Mouse (Mus musculus) 3134 (cell line): ENCODE data around the gene Atp6v1a.

Experiments used
- DNase-seq: peaks from one replicate; pipeline ENCODE4 v3.0.0-alpha.2; 2011; ENCODE audit warnings: low spot score; ENCODE audit not compliant: insufficient read length; ENCODE audit errors: extremely low read depth

Atp6v1a gene

DNA sequence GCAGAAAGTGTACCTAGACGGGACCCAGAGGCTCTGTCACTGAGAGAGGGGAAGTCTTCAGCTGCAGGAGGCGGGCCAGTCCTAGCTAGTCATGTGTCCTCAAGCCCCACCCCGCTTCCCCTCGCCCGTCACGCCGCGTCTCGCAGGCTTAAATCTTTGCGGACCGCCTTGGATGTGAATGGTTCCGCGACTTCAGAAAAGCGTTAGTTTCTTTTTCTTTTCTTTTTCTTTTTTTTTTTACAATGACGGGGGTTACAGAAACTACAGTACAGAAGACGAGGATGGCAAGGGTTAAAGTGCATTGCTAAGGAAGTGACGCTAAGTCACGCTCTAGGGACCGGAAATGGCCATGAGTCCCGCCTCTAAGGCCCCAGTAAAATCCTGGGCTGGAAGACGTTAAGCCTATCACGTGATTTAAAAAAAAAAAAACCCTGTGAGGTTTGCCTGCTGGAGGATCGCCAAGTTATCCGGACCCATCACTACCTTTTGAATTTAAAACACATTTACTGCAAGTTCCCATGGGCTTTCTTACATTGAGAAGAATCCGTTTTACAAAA, 448 bp downstream of the Atp6v1a start:
- peak; percentile 91 for DNase-seq

DNA sequence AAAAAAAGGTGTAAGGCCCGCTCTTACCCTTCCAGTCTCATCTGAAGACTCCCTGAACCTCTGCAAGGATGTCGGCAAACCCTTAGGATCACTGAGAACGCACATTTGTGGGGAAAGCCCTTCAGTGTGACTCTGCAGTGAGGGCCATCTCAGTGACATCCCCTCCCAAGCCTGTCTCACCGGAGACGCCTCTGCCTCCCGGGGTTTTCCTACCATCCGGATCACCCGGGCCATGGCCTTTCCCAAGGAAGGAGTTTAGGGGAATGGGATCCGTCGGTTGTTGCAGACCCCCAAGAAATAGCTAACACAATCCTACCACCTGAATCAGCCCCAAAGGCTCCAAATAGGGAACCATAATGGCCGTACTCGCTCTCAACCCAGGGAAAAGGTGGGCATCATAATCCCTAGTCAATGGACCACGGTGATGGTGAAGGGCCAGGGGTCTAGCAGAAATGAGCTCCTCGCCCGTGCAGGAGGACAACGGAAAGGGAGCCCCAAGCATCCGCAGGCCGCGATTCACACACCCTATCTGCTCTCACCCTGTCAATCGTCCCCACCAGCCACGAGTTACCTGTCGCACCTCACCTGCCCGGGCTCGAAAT, 1.0 kb downstream of the Atp6v1a start:
- no peak for DNase-seq

DNA sequence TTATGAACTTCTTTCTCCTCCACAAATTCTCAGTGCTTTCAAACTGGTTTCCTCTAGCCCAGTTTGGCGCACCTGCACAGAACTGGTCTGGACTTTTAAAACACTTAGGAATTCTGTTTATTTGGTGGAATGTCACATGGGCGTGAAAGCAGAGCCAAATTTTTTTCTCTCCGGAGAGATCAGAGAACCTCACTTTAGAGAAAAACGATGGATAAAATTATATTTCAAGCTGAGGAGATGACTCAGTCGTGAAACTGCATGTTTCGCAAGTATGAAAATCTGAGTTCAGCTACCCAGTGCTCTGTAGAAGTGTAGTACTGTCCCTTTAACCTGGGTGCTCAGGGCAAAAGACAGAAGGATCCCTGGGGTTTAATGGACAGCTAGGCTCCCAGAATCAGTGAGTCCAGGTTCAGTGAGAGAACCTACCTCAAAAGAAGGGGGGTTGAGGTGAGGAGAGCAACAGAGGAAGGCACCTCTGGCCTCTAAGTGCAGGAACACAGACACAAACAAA, 2.9 kb downstream of the Atp6v1a start:
- DNase-seq: no peak

DNA sequence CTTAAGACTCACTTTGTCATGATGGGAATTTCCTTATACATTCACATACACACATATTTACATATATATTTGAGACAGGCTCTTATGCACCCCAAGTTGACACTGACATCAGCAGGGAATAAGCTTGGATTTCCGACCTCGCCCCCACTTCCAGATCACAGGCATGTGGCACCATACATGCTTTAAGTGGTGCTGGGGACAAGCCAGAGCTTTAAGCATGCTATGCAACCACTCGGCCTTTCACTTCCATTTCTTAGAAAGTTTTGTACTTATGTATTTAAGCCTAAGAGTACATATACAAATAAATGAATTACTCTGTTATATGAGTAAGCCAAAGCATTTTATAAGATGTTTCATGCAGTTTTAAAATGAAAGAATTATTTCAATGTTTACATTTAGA, 6.3 kb downstream of the Atp6v1a start:
- DNase-seq: no peak

DNA sequence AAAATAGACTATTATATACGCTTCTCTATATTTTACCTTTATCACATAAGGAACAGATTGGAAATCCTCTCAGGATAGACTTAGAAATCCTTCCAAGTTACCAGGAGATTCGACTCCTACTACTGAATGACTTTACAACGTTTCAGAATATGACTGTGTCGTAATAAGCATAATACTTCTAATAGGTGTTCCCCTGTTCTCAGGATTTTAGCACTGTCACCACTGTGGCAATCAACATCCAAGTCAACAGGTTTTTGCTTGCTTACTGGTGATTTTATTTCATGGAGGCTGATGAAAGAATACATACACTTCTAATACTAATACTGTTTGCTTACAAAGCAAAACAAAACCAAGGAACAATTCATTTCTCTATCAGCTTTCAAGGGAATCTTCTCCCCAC, 7.2 kb downstream of the Atp6v1a start:
- no peak for DNase-seq

DNA sequence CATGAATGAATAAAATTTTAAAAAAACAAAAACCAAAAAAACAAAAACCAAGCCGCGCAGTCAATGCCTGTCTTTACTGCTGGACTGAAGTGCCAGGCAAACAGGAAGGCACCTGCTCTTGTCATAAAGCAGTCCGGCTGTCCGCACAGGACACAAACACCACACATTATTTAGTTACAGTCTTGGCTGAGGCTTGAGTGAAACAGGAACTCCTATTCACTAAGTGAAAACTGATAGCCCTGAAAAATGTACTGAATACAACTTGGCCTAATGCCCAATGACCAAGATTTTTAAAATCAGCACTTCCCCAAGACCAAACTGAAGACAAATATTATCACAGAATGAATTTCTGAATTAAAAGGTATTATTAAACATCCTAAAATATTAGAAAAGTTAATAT, 13.1 kb downstream of the Atp6v1a start:
- DNase-seq: no peak

DNA sequence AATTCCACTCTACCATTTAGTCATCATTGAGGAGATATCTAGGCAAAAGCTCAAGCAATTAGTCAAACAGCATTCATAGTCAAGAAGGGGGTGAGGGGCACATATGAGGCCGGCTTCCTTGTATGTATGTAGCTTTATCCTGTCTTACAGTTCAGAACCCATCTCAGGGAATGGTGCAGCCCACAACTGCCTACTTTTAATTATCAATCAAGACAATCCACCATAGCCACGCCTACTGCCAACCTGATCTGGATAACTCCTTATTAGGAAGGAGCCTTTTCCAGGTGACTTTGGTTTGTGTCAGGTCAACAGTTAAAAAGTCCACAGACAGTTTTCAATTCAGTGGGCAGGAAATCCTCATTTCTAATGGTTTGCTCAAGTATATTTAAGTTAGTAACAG, 14.1 kb downstream of the Atp6v1a start:
- DNase-seq: no peak

DNA sequence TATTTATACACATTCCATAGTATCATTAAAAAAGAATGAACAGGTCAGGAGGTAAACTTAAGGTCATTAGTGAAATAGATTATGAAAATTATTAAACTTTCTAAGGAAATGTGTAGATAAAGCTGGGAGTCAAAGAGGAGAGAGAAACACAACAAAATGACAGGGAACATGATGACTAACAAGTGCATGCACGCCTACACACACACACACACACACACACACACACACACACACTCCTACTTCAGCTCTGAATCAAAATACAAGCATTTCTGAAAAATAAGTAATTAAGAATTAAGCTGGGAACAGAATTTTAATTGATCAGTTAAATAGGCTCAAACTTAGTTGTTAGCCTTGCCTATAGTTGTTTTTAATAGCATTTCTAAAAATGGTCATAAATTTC, 14.8 kb downstream of the Atp6v1a start:
- DNase-seq: no peak

DNA sequence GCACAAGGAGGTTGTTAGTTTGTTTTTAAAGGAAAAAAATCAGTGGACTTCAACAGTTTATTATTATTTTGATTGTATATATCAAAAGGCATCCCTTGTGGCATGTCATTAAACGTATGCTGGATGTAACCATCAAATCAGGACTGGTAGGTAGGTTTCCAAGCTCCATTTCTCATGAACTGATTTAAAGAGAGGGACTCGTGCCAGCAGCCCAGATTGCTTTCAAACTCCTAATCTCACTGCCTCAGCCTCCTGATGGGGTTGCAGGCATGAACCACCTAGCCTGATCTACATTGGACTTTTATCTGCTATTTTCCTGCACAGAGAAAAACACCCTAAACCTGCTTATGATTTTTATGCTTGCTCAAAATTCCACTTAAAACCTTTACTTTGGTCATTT, 15.7 kb downstream of the Atp6v1a start:
- no peak for DNase-seq

DNA sequence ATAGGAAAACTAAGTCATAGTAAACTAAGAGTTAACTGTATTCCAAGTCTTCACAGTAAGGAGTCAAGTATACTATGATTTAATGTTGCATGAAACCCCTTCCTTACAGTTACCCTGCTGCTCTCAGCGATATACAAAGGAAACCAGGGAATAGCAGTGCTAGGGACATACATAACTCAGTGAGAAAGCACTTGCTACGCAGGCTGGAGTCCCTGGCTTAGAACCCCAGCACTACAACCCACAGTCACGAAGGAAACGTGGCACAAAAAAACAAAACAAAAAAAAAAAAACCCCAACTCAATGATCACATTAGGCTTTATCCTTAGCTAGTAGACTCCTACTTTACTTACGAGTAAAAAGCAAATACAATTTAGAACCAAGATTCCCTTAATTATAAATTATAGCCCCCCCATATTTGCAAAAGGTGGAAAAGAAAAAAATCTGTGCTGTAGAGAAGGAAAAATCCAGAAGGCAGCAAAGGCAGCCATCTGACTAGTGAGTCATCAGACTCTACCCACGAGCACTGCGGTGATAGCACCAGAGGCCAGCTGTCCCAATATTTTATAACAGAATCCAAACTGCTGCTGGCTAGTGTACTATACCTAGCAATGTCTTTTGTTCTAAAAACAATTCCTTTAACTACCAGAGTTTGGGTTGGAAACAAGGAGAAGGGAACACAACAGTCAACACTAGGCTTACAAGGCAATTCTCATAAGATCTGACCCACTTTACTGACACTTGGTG, 16.4 kb downstream of the Atp6v1a start:
- no peak for DNase-seq

DNA sequence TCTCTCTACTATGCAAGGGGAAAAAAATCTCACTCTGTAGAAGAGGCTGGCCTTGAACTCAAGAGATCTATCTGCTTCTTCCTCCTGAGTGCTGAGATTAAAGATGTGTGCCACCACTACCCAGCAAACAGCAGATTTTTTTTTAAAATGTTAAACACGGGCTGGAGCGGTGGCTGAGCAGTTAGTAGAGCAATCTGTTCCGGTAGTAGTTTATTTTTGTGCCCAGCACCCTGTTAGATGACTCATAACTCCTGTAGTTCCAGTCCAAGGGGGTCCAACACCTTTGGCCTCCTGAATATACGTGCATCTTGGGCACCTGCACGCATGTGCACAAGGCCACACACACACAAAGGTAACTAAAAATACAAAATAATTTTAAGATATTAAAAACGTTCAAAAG, 16.9 kb downstream of the Atp6v1a start:
- no peak for DNase-seq

DNA sequence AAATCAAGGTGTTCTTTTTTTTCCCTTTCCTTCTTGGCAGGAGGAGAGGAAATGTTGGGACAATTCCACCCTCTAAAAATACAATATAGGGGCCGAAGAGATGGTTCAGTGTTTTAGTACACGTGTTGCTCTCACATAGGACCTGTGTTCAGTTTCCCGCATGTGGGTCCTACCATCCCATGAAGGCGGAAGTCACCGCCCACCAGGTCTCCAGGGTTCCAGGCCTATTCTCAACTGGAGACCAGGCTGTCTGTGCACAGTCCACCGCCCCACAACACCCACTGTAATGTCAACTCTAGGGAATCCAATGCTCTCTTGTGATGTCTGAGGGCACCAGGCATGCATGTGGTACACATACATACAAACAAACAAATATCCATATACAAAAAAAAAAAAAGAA, 17.4 kb downstream of the Atp6v1a start:
- no peak for DNase-seq

DNA sequence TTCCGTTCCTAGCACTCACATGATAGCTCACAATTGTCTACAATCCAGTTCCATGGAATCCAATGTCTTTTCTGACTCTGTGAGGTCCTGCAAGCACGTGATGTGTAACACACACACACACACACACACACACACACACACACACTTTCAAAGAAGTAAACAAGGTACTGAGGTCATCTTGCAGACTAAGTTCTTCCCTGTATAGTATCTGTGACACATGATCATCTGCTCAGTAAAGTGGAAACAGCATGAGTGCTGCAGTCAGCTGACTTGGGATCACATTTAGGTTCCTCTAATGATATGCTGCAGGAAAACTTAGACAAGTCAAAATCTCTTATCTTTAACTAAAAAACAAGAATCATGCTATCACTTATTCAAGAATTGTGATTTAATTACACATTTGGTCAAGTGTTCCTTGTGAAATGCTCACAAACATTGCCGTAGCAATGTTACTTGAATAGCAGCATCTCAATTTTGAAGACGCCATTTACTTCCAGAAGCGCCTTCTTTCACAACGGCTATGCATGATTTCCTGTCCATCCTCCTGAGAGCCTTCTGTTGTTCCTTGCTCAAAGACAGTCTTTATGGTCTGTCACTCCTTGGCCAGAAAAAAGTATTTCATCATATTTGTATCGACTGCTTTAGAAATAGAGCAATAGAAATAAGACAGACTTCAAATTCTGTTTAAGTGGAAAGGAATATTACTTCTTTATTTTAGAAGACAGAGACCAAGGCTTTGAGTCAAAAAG, 19.6 kb downstream of the Atp6v1a start:
- DNase-seq: no peak

DNA sequence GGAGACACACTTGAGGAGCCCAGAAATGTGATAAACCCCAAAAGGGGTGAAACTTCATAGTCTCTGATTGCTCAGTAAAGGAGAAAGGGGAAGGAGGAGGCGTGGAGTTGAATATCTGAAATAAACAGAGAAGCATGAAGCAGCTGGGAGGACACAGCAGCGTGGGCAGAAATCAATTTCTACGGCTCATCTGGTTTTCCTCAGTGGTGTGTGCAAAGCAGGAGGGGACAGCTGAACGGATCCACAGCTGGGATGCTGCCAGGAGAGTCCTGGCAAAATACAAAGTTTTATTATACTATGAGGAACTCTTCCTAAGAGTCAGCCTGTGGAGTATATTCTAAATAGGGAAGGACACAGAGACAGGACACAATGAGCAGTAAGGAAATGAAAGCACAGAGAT, 30.5 kb downstream of the Atp6v1a start:
- no peak for DNase-seq

DNA sequence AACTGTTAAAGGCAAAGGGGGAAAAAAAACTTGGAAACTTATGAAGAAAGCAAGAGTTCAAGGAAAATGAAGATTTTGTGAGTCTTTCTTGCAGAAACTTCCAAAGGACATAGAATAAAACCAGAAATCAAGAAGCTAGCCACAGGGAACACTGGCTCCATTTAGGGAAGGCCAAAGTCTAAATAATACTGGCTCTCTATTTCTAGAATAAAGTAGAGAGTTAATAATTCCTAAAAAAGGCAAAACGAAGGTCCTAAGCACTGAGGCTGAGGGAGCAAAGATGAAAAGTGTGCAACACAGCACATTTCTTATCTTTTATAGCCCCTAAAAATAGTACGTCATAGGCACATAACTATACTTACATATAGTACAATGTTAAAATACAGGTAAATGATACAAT, 34.3 kb downstream of the Atp6v1a start:
- no peak for DNase-seq

DNA sequence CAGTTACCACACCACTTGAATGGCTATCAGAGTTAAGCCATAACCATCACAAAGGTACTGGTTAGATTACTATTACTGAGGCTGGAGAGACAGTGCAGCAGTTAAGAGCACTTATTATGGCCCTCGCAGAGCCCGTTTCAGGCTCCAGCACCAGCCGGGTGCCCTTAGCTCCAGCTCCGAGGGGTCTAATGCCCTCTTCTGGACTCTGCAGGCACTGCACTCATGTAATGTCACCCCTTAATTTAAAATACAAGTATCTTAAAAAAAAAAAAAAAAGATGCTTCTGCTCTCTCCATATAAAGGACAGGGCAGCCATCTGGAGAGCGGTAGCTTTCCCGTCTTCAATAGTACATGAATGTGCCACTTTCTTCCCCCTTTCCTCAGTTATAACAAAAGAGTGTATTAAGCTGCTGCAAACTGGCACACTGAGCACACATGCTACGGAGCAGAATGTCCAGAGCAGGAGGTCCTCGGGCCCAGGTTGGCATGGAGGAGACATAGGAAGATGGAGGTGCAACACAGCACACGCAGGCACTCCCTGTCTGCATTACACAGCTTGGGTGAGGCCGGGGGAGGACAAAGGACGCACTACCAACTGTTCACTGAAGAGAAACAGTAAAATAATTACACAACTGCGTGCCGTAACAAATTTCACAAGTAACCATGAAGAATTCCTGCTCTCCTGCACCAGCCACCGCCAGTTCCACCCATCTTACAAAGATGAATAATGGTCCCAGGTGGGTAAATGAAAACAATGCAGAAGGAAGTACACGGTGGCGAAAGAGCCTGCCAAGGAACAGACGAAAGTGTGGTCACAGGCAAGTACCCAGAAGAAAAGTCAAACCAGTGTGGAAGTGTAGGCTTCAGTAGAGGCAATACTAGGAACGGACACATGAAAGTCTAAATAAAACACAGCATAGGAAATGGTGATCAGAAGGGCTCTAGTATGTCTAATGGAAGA, 35.4 kb downstream of the Atp6v1a start:
- no peak for DNase-seq

DNA sequence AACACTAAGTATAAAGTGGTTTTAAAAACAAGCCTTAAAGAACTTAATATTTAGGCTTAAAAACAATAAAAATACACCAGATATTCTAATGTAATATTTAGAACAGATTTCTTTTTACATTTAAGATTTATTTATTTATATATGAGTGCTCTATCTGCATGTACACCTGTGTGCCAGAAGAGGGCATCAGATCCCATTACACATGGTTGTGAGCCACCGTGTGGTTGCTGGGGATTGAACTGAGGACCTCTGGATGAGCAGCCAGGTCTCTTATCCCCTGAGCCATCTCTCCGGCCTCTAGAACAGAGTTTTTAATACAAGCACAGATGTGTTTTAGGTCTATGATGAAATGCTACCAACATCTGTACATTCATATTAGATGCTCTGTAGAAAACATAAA, 36.6 kb downstream of the Atp6v1a start:
- no peak for DNase-seq

DNA sequence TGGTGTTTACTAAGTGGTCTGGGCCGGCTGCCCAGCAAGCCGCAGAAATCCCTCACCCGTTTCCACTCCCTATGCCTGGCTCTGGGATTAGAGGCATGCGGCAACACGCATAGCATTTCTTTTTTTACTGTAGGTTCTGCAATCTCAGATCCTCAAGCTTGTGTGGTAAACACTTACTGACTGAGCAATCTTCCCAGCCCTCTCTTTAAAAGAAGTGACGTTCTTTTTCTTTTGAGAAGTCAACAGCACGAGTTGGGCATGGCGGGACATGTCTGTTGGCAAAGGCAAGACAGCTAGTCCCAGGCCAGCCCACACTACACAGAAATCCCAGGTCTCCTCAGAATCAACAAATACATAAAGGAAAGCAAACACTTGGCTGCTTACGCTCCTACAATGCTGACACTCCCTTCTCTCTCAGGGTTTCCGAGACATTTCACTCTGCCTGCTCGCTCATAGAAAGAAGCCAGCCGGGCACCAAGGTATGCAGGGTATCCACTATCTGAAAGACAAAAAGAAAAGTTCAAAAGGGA, 38.3 kb downstream of the Atp6v1a start:
- no peak for DNase-seq

DNA sequence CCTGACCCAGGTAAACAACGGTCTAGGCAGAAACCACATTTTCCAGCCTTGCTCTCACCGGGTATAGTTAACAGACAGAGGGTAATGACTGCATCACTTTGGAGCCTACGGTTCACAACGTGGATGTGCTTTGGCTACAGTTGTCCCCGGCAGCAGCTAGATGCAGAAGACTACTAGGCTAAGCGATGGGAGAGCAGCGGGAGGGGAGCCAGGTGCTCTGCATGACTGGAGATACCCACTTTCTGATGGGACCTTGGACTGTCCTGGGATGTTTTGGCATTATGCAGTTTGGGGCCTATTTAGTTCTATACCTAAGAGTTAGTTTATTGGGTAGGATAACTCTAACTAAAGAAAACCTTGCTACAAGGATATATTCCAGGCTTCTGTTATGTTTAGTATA, 40.1 kb downstream of the Atp6v1a start:
- no peak for DNase-seq

DNA sequence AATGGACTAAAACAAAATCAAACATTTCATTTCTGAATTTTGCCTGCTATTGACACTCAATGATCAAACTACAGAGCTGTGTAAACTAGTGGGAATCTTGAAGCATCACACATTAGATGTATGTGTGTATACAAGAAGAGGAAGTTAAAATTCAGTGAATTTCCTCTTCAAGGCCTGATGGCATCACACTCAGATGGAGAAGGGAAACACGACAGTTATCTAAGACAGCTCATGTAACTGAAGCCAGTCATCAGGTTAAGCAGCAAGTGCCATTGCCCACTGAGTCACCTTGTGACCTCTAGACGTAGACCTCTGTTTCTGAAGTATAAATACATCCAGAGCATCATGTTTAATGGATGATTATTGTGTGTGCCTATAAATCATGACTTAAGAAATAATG, 51.9 kb downstream of the Atp6v1a start:
- DNase-seq: no peak
